Mouse (Mus musculus): ENCODE results near the gene Masp1.

Masp1 gene

DNA sequence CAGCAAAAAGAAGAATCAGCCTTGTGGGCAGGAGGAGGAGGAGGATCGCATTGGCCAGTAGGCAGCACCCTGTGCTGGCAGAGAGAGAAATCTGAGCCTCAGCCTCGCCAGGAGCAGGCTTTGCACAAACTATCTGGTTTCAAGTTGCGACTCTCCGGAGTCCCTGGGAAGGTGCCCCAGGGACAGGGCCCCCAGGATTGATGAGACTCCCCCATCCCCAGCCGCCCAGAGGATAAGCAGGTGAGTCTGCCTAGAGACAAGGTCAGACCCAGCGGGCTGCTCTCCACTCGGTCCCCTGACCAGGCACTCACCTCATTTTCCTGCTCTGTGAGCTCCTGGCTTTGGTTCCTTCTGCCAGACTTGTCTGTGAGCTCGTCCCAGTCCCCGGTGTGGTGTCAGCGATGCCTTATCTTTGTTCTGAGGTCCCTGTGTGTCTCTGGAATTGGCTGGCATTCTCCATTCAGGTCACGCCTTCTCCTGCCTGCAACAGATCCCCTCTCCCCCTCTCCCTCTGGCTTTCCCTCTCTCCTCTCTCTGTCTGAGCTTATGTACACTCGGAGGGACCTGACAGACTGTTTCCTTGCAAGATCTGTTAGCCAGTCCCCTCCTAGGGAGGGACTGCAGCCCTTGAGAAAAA, at the start of gene Masp1, which contains the start of gene Rtp4:
TSS of gene Masp1 (minus strand) at position 581 of the 637 bp plus-strand sequence.
TSS of gene Rtp4 (plus strand) at position 57 of the 637 bp plus-strand sequence.
- no peak for DNase-seq (ENCODE audit: low spot score in 2 of 2)

DNA sequence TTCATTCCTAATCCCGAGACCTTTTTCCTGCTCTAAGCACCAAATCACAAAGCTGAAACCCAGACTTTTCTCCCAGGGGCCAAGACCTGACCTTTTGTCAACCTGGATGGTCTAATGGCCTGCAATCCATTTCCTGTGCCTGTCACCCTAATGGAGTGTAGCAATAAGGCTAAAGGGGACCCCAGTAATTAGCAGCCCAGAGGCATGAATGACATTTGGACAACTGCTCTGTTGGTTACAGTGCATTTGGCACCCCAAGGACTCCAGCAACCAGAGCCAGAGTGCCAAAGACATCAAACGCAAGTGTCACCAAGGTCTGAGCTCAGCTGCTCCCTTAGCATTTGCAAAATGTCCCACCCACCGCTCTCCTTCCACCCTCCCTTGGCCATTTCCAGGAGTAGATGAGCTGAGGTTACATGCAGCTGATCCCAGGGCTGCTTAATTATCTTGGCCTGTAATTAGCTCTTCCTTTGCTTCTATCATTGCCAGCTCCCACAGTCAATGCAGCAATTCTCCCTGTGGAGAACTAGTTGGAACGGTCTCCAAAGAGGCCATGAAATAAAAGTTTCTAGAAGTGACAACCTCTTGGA, 47.8 kb upstream of the Masp1 start:
- DNase-seq (ENCODE audit: low spot score in 2 of 2), result no peak

- DNase-seq (ENCODE audit: low spot score in 2 of 2), result no peak
Measured at GRCm38 (mm10) chr16:23557669-23558068, 37.1 kb upstream of the Masp1 start.

- no peak for DNase-seq (ENCODE audit: low spot score in 2 of 2)
Measured at GRCm38 (mm10) chr16:23557195-23557594, 36.6 kb upstream of the Masp1 start.

- DNase-seq (ENCODE audit: low spot score in 2 of 2), result no peak
Measured at GRCm38 (mm10) chr16:23554673-23555072, 34.1 kb upstream of the Masp1 start.

GRCm38 (mm10) chr16:23550981-23551582, 30.5 kb upstream of the Masp1 start:
- DNase-seq (ENCODE audit: low spot score in 2 of 2), result no peak

- peak in 1 of 2 experiments; percentile 25 for DNase-seq (ENCODE audit: low spot score in 2 of 2)
Measured at GRCm38 (mm10) chr16:23550346-23550980, 29.8 kb upstream of the Masp1 start.

- no peak for DNase-seq (ENCODE audit: low spot score in 2 of 2)
Measured at GRCm38 (mm10) chr16:23547783-23548182, 27.2 kb upstream of the Masp1 start.

DNA sequence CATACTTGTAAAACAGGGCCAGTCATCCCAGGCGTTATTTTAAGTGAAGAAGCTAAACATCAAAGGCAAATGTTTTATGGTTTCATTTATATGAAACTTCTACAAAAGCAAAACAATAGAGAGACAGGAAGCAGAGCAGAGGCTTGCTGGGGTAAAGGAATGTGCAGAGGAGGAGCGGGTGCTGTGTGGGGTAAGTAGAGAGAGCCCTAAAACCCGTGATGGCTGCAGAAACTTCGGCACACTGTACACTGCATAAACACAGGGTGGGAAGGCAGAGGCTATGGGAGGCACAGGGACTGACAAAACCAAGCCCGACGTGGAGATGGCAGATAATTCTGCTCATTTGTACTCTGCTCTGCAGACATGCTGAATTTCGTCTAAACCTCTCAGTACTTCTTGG, 23.7 kb upstream of the Masp1 start:
- no peak for DNase-seq (ENCODE audit: low spot score in 2 of 2)

DNA sequence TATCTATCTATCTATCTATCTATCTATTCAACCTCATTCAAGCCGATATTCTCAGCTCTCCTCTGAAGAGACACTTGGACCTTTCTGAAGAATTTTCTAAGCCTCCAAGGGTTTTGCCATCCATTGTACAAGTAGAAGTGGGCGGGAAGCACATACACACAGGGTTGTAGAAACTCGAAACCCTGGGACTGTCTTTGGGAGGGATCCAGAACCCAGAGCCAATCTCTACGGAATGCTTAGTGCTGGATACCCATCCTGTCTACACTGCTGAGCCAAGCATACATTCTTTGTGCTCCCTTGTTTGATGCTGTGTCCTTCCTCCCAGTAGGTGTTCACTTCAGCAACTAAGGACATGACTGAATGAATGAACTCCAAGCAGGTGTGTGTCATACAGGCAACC, 22.3 kb upstream of the Masp1 start:
- no peak for DNase-seq (ENCODE audit: low spot score in 2 of 2)

GRCm38 (mm10) chr16:23541046-23541445, 20.4 kb upstream of the Masp1 start:
- no peak for DNase-seq (ENCODE audit: low spot score in 2 of 2)

DNA sequence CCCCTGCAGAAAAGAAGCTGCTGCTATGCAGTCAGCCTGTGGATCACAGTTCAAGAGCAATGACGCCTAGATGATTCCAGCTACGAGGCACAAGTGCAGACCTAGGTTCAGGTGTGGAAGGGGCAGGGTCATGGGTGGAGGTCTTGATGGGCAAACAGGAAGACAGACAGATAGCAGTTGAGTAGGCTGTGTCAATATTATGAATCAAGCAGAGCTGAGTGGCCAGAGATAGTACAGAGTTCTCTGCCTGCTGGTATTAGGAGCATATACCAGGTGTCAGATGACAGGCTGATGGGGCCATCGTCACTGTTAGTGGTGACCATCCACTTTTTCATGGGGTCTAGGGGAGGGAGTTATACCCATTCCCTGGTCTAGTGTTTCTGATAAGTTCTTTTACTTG, 13.1 kb upstream of the Masp1 start:
- no peak for DNase-seq (ENCODE audit: low spot score in 2 of 2)

- no peak for DNase-seq (ENCODE audit: low spot score in 2 of 2)
Measured at GRCm38 (mm10) chr16:23529186-23529585, 8.6 kb upstream of the Masp1 start.

DNA sequence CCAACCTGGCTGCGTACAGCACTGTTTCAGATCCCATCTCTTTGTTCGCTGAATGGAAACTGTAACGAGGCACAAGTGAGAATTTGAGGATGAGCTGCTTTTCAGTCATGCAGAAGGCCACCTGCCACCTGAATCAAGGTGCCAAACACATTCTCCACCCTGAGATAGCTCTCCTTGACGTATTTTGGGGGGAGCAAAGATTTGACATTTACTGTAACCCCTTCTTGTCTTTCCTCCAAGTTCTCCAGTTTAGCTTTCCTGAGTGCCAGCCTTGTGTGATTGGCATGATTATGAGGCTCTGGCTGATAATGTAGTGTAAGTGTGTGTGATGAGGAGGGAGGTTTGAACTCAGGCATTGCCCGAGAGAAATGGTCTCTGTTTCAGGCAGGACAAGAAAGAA, 1.5 kb upstream of the Masp1 start:
- DNase-seq (ENCODE audit: low spot score in 2 of 2), result no peak

DNA sequence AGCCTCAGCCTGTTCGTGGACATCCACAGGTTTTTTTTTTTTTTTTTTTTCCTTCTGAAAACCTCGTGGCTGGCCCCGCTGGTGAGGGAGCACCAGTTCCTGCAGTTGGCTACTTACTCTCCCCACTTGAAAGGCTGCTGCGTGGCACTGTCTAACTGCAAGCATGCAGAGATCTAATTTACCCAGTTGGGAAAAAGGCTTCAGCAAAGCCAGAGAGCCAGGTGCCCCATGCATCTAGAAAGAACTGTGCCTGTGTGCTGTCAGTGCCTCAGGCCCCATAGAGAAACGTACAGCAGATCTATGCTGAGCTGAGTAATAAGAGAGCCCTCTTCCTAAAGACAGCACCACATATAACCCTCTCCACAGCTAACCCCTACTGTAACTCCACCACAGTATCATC, 477 bp upstream of the Masp1 start:
- DNase-seq (ENCODE audit: low spot score in 2 of 2), result no peak

DNA sequence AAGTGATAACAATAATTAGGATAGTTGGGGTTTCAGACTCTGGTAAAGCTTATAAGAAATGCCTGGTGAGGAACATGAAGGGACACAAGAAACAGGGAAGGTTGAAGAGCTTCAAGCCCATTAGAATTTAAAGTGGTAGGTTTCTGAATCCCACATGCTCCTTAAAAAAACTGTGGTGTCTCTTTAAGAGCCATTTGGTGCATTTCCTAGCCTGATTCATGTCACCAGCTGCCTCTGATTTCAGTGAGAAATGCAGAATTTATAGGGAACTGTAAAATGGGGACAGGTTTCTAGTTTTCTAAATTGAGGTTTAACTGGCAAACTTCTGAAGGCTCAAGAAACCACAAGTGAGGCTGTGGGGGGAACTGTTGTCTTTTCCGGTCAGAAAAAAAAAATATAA, 844 bp downstream of the Masp1 start:
- no peak for DNase-seq (ENCODE audit: low spot score in 2 of 2)

- DNase-seq (ENCODE audit: low spot score in 2 of 2), result no peak
Measured at GRCm38 (mm10) chr16:23518567-23519369, 1.8 kb downstream of the Masp1 start.

- no peak for DNase-seq (ENCODE audit: low spot score in 2 of 2)
Measured at GRCm38 (mm10) chr16:23517754-23518566, 2.7 kb downstream of the Masp1 start.

DNA sequence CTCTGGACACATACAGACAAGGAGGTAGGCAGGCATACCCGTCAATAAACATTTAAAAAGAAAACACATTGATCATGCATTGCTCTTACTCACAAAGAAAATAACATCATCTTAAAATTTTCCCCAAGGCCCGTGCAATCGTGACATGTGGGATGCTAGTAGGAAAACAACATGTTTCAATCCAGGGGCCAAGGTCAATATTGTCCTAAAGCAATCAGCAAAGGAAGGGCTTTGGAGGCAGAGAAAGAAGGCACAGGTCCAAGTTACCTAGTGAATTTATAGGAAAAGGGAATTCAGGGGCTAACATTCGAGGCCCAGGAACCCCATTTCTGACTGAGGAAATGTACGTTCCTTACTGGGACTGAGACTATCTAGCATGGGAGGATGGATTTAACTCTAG, 3.4 kb downstream of the Masp1 start:
- DNase-seq (ENCODE audit: low spot score in 2 of 2), result no peak

GRCm38 (mm10) chr16:23516606-23517005, 4.0 kb downstream of the Masp1 start:
- DNase-seq (ENCODE audit: low spot score in 2 of 2), result no peak

DNA sequence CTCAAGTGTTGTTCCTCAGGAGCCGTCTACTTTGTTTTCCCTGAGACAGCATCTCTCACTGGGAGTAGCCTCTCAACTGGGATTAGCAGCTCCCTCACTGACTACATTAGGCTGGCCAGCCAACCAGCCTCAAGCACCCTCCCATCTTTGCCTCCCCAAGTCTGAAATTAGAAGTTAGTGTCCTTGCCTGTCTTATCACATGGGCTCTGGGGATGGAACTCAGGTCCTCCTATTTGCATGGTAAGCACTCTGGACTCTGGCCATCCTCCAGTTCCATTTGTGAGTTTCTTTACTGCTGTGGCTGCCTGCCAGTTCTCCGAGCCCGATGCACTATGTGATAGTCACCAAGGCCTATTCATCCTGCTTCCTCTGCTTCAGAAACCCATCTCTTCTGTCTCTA, 4.8 kb downstream of the Masp1 start:
- DNase-seq (ENCODE audit: low spot score in 2 of 2), result no peak

Data from urinary bladder, adult 18-20 months (tissue).